In genomic region chr8:119440952-119441270, GRCm38 (mm10) we compare ENCODE assay signal across 8 mouse cellular contexts. TPM values are rescaled to one million over a fixed set of nuclear protein-coding genes. Genes with fewer than 3 reads are reported as not detected.
DNase-seq lines count a peak whose midpoint lies in the region; ATAC-seq and TF ChIP-seq lines count a peak whose summit lies in the region.

No protein-coding gene starts in this region.

- no peak for DNase-seq in heart, postnatal 36 days
- no peak for DNase-seq in lung, embryonic 14.5 days
- DNase-seq in lung, postnatal 10 days: no peak
- no peak for DNase-seq in forebrain, postnatal 0 days
- no peak for DNase-seq in cerebellum, adult 9-10 months
- no peak for DNase-seq in spleen, postnatal 14 days (ENCODE audit: low spot score in 2 of 2)

- peaks cover 26% of the 10 kb centered on the region for H3K27me3 ChIP-seq in heart, embryonic 11.5 days (ENCODE audit: control insufficient read depth, insufficient read depth, low read length)
- no peaks in the 10 kb centered on the region for H3K27me3 ChIP-seq in lung, embryonic 14.5 days (ENCODE audit: insufficient read depth, low read length)
- H3K27me3 ChIP-seq in forebrain, postnatal 0 days (ENCODE audit: insufficient read depth, low read length): no peaks in the 10 kb centered on the region
- H3K27me3 ChIP-seq in neural tube, embryonic 13.5 days: peaks cover 9% of the 10 kb centered on the region; the same call in 1 of the 2 replicates

- no peak for TF ChIP-seq CTCF in lung, embryonic 14.5 days (IDR thresholded peaks at IDR 0.05; ENCODE audit: low read depth)
- no peak for TF ChIP-seq CTCF in forebrain, postnatal 0 days (IDR thresholded peaks at IDR 0.05; ENCODE audit: low read depth)

- intact Hi-C loops in heart, postnatal 36 days (cut with DNase I): loop anchor here (1.0 to 2.0 kb wide), 2 partner anchors 29 to 164 kb away; partner anchors contain the start of gene Taf1c

- H3K9me3 ChIP-seq in heart, embryonic 11.5 days (replicated peaks; ENCODE audit: control insufficient read depth, low read length): no peaks in the 10 kb centered on the region
- no peaks in the 10 kb centered on the region for H3K9me3 ChIP-seq in lung, embryonic 14.5 days (ENCODE audit: low read depth, low read length)
- H3K9me3 ChIP-seq in forebrain, postnatal 0 days (ENCODE audit: low read length): no peaks in the 10 kb centered on the region
- no peaks in the 10 kb centered on the region for H3K9me3 ChIP-seq in neural tube, embryonic 13.5 days

- 48% methylated on average over 1 of the region's 1 CpGs for WGBS in heart, embryonic 11.5 days (ENCODE audit: insufficient replicate concordance)
- 32% methylated on average over 1 of the region's 1 CpGs for WGBS in lung, embryonic 14.5 days
- 40% methylated on average over 1 of the region's 1 CpGs for WGBS in forebrain, postnatal 0 days
- WGBS in neural tube, embryonic 13.5 days: 60% methylated on average over 1 of the region's 1 CpGs

- no peak for ATAC-seq in heart, embryonic 11.5 days (replicated peaks; ENCODE audit: insufficient number of reproducible peaks, low FRiP score, low TSS enrichment)
- ATAC-seq in lung, embryonic 14.5 days (ENCODE audit: insufficient read depth): peak; percentile 42; the same call in 1 of the 2 replicates
- no peak for ATAC-seq in forebrain, postnatal 0 days
- no peak for ATAC-seq in neural tube, embryonic 13.5 days (ENCODE audit: low read depth)

- H3K9ac ChIP-seq in heart, embryonic 11.5 days (ENCODE audit: low read depth, low read length): no peak overlapping the region
- H3K9ac ChIP-seq in lung, embryonic 14.5 days: no peak overlapping the region
- 0 out of 2 replicates have a peak overlapping the region, but pooled peaks have one; percentile 1 for H3K9ac ChIP-seq in forebrain, postnatal 0 days
- H3K9ac ChIP-seq in neural tube, embryonic 13.5 days: no peak overlapping the region

- no peaks in the 10 kb centered on the region for H3K36me3 ChIP-seq in heart, embryonic 11.5 days (ENCODE audit: control insufficient read depth, insufficient read depth, low read length)
- no peaks in the 10 kb centered on the region for H3K36me3 ChIP-seq in lung, embryonic 14.5 days (ENCODE audit: insufficient read depth)
- H3K36me3 ChIP-seq in forebrain, postnatal 0 days (ENCODE audit: insufficient read depth): no peaks in the 10 kb centered on the region
- no peaks in the 10 kb centered on the region for H3K36me3 ChIP-seq in neural tube, embryonic 13.5 days

- peak overlapping the region; percentile 48; the same call in 1 of the 2 replicates for H3K4me2 ChIP-seq in heart, embryonic 11.5 days
- peak overlapping the region; percentile 33; the same call in 1 of the 2 replicates for H3K4me2 ChIP-seq in lung, embryonic 14.5 days
- no peak overlapping the region for H3K4me2 ChIP-seq in forebrain, postnatal 0 days (ENCODE audit: low read depth)
- H3K4me2 ChIP-seq in neural tube, embryonic 13.5 days: peak overlapping the region; percentile 26; the same call in 1 of the 2 replicates

- H3K27ac ChIP-seq in heart, embryonic 11.5 days (ENCODE audit: low read depth, low read length): no peak overlapping the region
- no peak overlapping the region for H3K27ac ChIP-seq in lung, embryonic 14.5 days (ENCODE audit: low read depth)
- no peak overlapping the region for H3K27ac ChIP-seq in forebrain, postnatal 0 days (ENCODE audit: low read depth, low read length)
- no peak overlapping the region for H3K27ac ChIP-seq in neural tube, embryonic 13.5 days (replicated peaks)

- H3K4me3 ChIP-seq in heart, embryonic 11.5 days (ENCODE audit: low read depth, low read length): no peak overlapping the region
- no peak overlapping the region for H3K4me3 ChIP-seq in lung, embryonic 14.5 days (ENCODE audit: low read depth, low read length)
- H3K4me3 ChIP-seq in forebrain, postnatal 0 days (ENCODE audit: low read depth, low read length): no peak overlapping the region
- no peak overlapping the region for H3K4me3 ChIP-seq in neural tube, embryonic 13.5 days

- H3K4me1 ChIP-seq in heart, embryonic 11.5 days (ENCODE audit: control insufficient read depth, insufficient read depth, low read length): peaks cover 9% of the 10 kb centered on the region; the same call in 1 of the 2 replicates
- H3K4me1 ChIP-seq in lung, embryonic 14.5 days (ENCODE audit: insufficient read depth): peaks cover 9% of the 10 kb centered on the region
- H3K4me1 ChIP-seq in forebrain, postnatal 0 days (ENCODE audit: insufficient read depth): no peaks in the 10 kb centered on the region
- peaks cover 17% of the 10 kb centered on the region for H3K4me1 ChIP-seq in neural tube, embryonic 13.5 days (replicated peaks)

RNA-seq across cellular contexts. Expression of gene Necab2, which starts 5.6 kb away (rescaled TPM):
- 1.4 and 2.0 TPM in 2 replicates for polyA plus RNA-seq in heart, embryonic 11.5 days (2014; fragmentation: Nextera tagmentation; extraction: Ambion mirVana)
- not detected for total RNA-seq in heart, postnatal 36 days (2021)
- 1.9 and 2.2 TPM in 2 replicates for polyA plus RNA-seq in lung, embryonic 14.5 days (2014; fragmentation: Nextera tagmentation; extraction: Ambion mirVana)
- total RNA-seq in forebrain, postnatal 0 days (2014; rRNA removed): 41.1 and 58.5 TPM in 2 replicates
- 35.0 and 56.1 TPM in 2 replicates for polyA plus RNA-seq in forebrain, postnatal 0 days (2015; fragmentation: Nextera tagmentation; extraction: Ambion mirVana)
- polyA plus RNA-seq in neural tube, embryonic 13.5 days (2015; fragmentation: Nextera tagmentation; extraction: Ambion mirVana): 39.6 and 41.7 TPM in 2 replicates

RNA-seq across cellular contexts. Expression of gene Osgin1, which starts 7.0 kb away (rescaled TPM):
- 0.39 and 0.94 TPM in 2 replicates for polyA plus RNA-seq in heart, embryonic 11.5 days (2014; fragmentation: Nextera tagmentation; extraction: Ambion mirVana)
- 1 to 10 TPM; 4.6 to 7.4 TPM for total RNA-seq in heart, postnatal 36 days (2021)
- polyA plus RNA-seq in lung, embryonic 14.5 days (2014; fragmentation: Nextera tagmentation; extraction: Ambion mirVana): 0.53 and 0.85 TPM in 2 replicates
- not detected in 2 replicates for total RNA-seq in forebrain, postnatal 0 days (2014; rRNA removed)
- polyA plus RNA-seq in forebrain, postnatal 0 days (2015; fragmentation: Nextera tagmentation; extraction: Ambion mirVana): 0.12 and 0.19 TPM in 2 replicates
- polyA plus RNA-seq in neural tube, embryonic 13.5 days (2015; fragmentation: Nextera tagmentation; extraction: Ambion mirVana): 0.40 TPM in 1 of 2 replicates, not detected in the other

RNA-seq across cellular contexts. Expression of gene Mlycd, which starts 46.2 kb away (rescaled TPM):
- 14.2 and 19.0 TPM in 2 replicates for polyA plus RNA-seq in heart, embryonic 11.5 days (2014; fragmentation: Nextera tagmentation; extraction: Ambion mirVana)
- total RNA-seq in heart, postnatal 36 days (2021): 100 to 1,000 TPM; 124 to 152 TPM
- polyA plus RNA-seq in lung, embryonic 14.5 days (2014; fragmentation: Nextera tagmentation; extraction: Ambion mirVana): 11.8 and 14.0 TPM in 2 replicates
- total RNA-seq in forebrain, postnatal 0 days (2014; rRNA removed): 27.6 and 27.9 TPM in 2 replicates
- polyA plus RNA-seq in forebrain, postnatal 0 days (2015; fragmentation: Nextera tagmentation; extraction: Ambion mirVana): 20.3 and 21.3 TPM in 2 replicates
- polyA plus RNA-seq in neural tube, embryonic 13.5 days (2015; fragmentation: Nextera tagmentation; extraction: Ambion mirVana): 11.0 and 15.6 TPM in 2 replicates

Comparison
In these comparisons a context has a peak if more than half of its experiments do, and no peak if none do; other contexts are left out.
1. RNA of gene Necab2, which starts 5.6 kb away (polyA plus RNA-seq): 35.0 to 56.1 TPM in forebrain, postnatal 0 days and 39.6 to 41.7 TPM in neural tube, embryonic 13.5 days; 1.9 to 2.2 TPM in lung, embryonic 14.5 days and 1.4 to 2.0 TPM in heart, embryonic 11.5 days; every median in the first group is over 10 times any median in the second.